Mouse (Mus musculus): Measurements from ENCODE around the gene Lrrc58. TPM values are rescaled to one million over a fixed set of nuclear protein-coding genes. Genes with fewer than 3 reads are reported as not detected.

Lrrc58 gene
- total RNA-seq, 1 experiment: 29.8 TPM

DNA sequence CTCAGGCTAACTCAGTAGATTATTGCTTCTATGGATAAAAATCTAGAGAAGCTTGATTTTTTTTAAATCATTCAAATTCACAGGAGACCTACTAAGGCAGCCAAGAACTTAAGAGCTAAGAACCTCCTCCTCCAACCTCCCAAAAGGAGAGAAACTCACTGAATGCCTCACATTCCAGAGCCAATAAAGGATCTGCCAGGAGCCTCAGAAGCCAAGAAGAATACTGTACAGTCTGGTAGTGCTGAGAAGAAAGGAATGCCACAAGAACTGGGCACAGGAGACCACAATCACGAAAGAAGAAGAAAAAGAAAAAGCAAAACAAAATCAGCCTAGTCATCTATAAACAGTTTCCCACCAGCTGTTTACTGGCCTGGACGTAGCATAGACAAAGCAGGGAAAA lies 60.8 kb downstream of the Lrrc58 start:
- H3K4me3 ChIP-seq (ENCODE audit: insufficient read depth in 1 of 2, low read depth in 1 of 2, low read length in 2 of 2, poor library complexity in 1 of 2, severe bottlenecking in 1 of 2): no peak overlapping the region
- in situ Hi-C loops (cut with MboI; ENCODE audit: low sequenced_read_pairs in 2 of 2, unreplicated experiment in 2 of 2): loop anchor here in 1 of 2 experiments (25.0 kb wide), 1 partner anchor 558 kb away; no protein-coding TSS in a partner anchor
- no peaks in the 10 kb centered on the region for H3K9me3 ChIP-seq (ENCODE audit: control insufficient read depth, insufficient read depth, low read depth, low read length)
- H3K36me3 ChIP-seq (ENCODE audit: control insufficient read depth, insufficient read depth, low read length, poor library complexity, severe bottlenecking): no peaks in the 10 kb centered on the region
- no peaks in the 10 kb centered on the region for H3K4me1 ChIP-seq (ENCODE audit: control insufficient read depth in 2 of 2, insufficient read depth in 2 of 2, low read length in 2 of 2, poor library complexity in 1 of 2)
- no peak for DNase-seq (ENCODE audit: low read depth, low spot score)
- H3K27ac ChIP-seq (ENCODE audit: insufficient read depth, low read depth, low read length, poor library complexity, severe bottlenecking): no peak overlapping the region
- no peak for TF ChIP-seq CHD2 (IDR thresholded peaks at IDR 0.05; ENCODE audit: low read depth, low read length)
- no peak for TF ChIP-seq MAFK (IDR thresholded peaks at IDR 0.05; ENCODE audit: insufficient read depth, low read depth, low read length)
- TF ChIP-seq HCFC1 (IDR thresholded peaks at IDR 0.05; ENCODE audit: borderline replicate concordance, insufficient read depth, low read length): no peak
- H3K9ac ChIP-seq (ENCODE audit: insufficient read depth, low read depth, low read length, poor library complexity, severe bottlenecking): no peak overlapping the region

DNA sequence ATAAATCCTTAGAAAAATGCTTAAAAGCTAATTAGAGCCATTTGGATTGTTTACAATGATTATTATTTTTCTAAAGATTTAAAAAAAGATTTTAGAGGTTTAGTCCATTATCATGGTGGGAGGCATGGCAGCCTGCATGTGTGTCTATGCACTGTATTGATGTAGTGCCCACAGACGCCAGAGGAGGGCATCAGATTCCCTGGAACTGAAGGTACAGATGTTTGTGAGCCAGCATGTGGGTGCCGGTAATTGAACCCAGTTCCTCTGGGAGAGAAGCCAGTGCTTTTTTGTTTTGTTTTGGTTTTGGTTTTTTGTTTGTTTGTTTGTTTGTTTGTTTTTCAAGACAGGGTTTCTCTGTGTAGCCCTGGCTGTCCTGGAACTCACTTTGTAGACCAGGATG lies 61.4 kb downstream of the Lrrc58 start:
- H3K9me3 ChIP-seq (ENCODE audit: control insufficient read depth, insufficient read depth, low read depth, low read length): no peaks in the 10 kb centered on the region
- no peaks in the 10 kb centered on the region for H3K4me1 ChIP-seq (ENCODE audit: control insufficient read depth in 2 of 2, insufficient read depth in 2 of 2, low read length in 2 of 2, poor library complexity in 1 of 2)
- in situ Hi-C loops (cut with MboI; ENCODE audit: low sequenced_read_pairs in 2 of 2, unreplicated experiment in 2 of 2): loop anchor here in 1 of 2 experiments (25.0 kb wide), 1 partner anchor 558 kb away; no protein-coding TSS in a partner anchor
- no peak overlapping the region for H3K27ac ChIP-seq (ENCODE audit: insufficient read depth, low read depth, low read length, poor library complexity, severe bottlenecking)
- no peak for DNase-seq (ENCODE audit: low read depth, low spot score)
- TF ChIP-seq HCFC1 (IDR thresholded peaks at IDR 0.05; ENCODE audit: borderline replicate concordance, insufficient read depth, low read length): no peak
- no peak overlapping the region for H3K9ac ChIP-seq (ENCODE audit: insufficient read depth, low read depth, low read length, poor library complexity, severe bottlenecking)
- H3K4me3 ChIP-seq (ENCODE audit: insufficient read depth in 1 of 2, low read depth in 1 of 2, low read length in 2 of 2, poor library complexity in 1 of 2, severe bottlenecking in 1 of 2): no peak overlapping the region
- H3K36me3 ChIP-seq (ENCODE audit: control insufficient read depth, insufficient read depth, low read length, poor library complexity, severe bottlenecking): no peaks in the 10 kb centered on the region

DNA sequence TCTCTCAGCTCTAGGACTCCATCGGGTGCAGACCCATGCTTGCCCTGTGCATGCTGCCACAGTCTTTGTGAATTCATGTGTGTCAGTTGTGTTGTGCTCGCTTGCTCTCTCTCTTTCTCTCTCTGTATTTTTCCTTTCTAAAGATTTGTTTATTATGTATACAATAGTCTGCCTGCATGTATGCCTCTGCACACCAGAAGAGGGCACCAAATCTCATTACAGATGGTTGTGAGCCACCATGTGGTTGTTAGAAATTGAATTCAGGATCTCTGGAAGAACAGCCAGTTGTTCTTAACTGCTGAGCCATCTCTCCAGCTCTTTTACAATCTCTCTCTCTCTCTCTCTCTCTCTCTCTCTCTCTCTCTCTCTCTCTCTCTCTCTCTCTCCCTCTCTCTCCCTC lies 66.7 kb downstream of the Lrrc58 start:
- in situ Hi-C loops (cut with MboI; ENCODE audit: low sequenced_read_pairs in 2 of 2, unreplicated experiment in 2 of 2): loop anchor here in 1 of 2 experiments (25.0 kb wide), 1 partner anchor 552 kb away; no protein-coding TSS in a partner anchor
- TF ChIP-seq HCFC1 (IDR thresholded peaks at IDR 0.05; ENCODE audit: borderline replicate concordance, insufficient read depth, low read length) (no peak), CHD2 (IDR thresholded peaks at IDR 0.05; ENCODE audit: low read depth, low read length) (no peak), MAFK (IDR thresholded peaks at IDR 0.05; ENCODE audit: insufficient read depth, low read depth, low read length) (no peak), ZC3H11A (IDR thresholded peaks at IDR 0.05; ENCODE audit: borderline replicate concordance, low read depth, low read length) (no peak), ZNF384 (IDR thresholded peaks at IDR 0.05; ENCODE audit: low read depth, low read length) (no peak)
- no peak for DNase-seq (ENCODE audit: low read depth, low spot score)

DNA sequence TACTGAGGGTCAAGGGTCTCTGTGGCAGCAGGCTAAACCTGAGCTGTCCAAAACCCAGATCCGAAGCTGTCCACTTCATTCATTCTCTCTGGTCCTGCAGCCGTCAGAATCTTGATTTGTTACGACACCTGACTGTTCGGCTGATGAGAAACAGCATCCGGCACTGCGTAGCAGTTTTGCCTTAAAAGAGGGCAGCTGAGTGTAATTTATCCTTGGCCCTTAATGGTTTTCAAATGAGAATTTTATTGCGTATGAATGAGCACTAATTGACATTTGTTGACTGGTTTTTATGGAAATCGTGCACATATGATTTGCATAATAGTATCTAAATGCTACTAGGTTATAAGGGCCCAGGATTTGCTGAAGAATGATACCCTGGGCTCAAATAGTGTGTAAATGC lies 69.1 kb downstream of the Lrrc58 start:
- Histone ChIP-seq H3K9ac (ENCODE audit: insufficient read depth, low read depth, low read length, poor library complexity, severe bottlenecking) (no peak overlapping the region), H3K4me3 (ENCODE audit: insufficient read depth in 1 of 2, low read depth in 1 of 2, low read length in 2 of 2, poor library complexity in 1 of 2, severe bottlenecking in 1 of 2) (no peak overlapping the region), H3K27ac (ENCODE audit: insufficient read depth, low read depth, low read length, poor library complexity, severe bottlenecking) (no peak overlapping the region), H3K9me3 (ENCODE audit: control insufficient read depth, insufficient read depth, low read depth, low read length) (no peaks in the 10 kb centered on the region), H3K4me1 (ENCODE audit: control insufficient read depth in 2 of 2, insufficient read depth in 2 of 2, low read length in 2 of 2, poor library complexity in 1 of 2) (peaks cover 0 to 5% of the 10 kb centered on the region in 2 experiments; a peak in 1 of 4 replicates), H3K36me3 (ENCODE audit: control insufficient read depth, insufficient read depth, low read length, poor library complexity, severe bottlenecking) (no peaks in the 10 kb centered on the region)
- in situ Hi-C loops (cut with MboI; ENCODE audit: low sequenced_read_pairs in 2 of 2, unreplicated experiment in 2 of 2): loop anchor here in 1 of 2 experiments (25.0 kb wide), 1 partner anchor 550 kb away; no protein-coding TSS in a partner anchor
- no peak for DNase-seq (ENCODE audit: low read depth, low spot score)
- TF ChIP-seq ZC3H11A (IDR thresholded peaks at IDR 0.05; ENCODE audit: borderline replicate concordance, low read depth, low read length) (no peak), MAFK (IDR thresholded peaks at IDR 0.05; ENCODE audit: insufficient read depth, low read depth, low read length) (no peak), CHD2 (IDR thresholded peaks at IDR 0.05; ENCODE audit: low read depth, low read length) (no peak), ZNF384 (IDR thresholded peaks at IDR 0.05; ENCODE audit: low read depth, low read length) (no peak)

More for the DNA sequence above, 66.7 kb downstream of the Lrrc58 start:
- Histone ChIP-seq H3K27ac (ENCODE audit: insufficient read depth, low read depth, low read length, poor library complexity, severe bottlenecking) (no peak overlapping the region), H3K4me1 (ENCODE audit: control insufficient read depth in 2 of 2, insufficient read depth in 2 of 2, low read length in 2 of 2, poor library complexity in 1 of 2) (peaks cover 0 to 5% of the 10 kb centered on the region in 2 experiments; a peak in 1 of 4 replicates), H3K9ac (ENCODE audit: insufficient read depth, low read depth, low read length, poor library complexity, severe bottlenecking) (no peak overlapping the region), H3K4me3 (ENCODE audit: insufficient read depth in 1 of 2, low read depth in 1 of 2, low read length in 2 of 2, poor library complexity in 1 of 2, severe bottlenecking in 1 of 2) (no peak overlapping the region), H3K9me3 (ENCODE audit: control insufficient read depth, insufficient read depth, low read depth, low read length) (no peaks in the 10 kb centered on the region), H3K36me3 (ENCODE audit: control insufficient read depth, insufficient read depth, low read length, poor library complexity, severe bottlenecking) (no peaks in the 10 kb centered on the region)

Other genes starting within 250 kb of the Lrrc58 start
- gene Ndufb4, start 213.9 kb upstream of the Lrrc58 start, total RNA-seq (2012; rRNA removed): 45.0 and 47.3 TPM in 2 replicates
- 80.6 and 87.6 TPM in 2 replicates for gene Fstl1, start 91.5 kb upstream of the Lrrc58 start, total RNA-seq (2012; rRNA removed)
- gene Gm36028, start 7.2 kb upstream of the Lrrc58 start, total RNA-seq (2012; rRNA removed): not detected in 2 replicates
- gene Gpr156, start 48.1 kb downstream of the Lrrc58 start, total RNA-seq (2012; rRNA removed): 0.16 and 0.22 TPM in 2 replicates
- gene Gsk3b, start 220.6 kb downstream of the Lrrc58 start, total RNA-seq (2012; rRNA removed): 15.7 and 19.5 TPM in 2 replicates